Mouse (Mus musculus): ENCODE measurements around the gene Tomm40l.

Gene Tomm40l

DNA sequence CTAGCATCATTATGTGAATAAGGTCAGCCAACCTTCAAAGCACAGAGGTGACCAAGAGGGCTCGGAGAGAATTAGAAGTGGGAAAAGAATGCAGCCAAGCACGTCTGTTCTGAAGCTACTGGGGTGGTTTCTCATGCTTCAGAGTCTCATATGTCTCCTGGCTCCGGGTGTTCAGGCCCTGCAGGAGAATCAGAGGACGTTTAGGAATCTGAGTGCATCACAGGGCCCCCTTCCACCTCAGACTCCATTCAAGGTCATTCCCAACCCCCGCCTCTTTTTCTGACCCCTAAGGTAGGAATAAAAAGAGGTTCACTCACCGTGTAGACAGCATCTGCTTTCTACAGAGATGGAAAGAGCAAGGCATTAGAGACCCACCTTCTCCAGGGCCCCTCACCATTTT is 7.4 kb upstream of the Tomm40l start:
- no peak for DNase-seq (ENCODE audit: low spot score)

DNA sequence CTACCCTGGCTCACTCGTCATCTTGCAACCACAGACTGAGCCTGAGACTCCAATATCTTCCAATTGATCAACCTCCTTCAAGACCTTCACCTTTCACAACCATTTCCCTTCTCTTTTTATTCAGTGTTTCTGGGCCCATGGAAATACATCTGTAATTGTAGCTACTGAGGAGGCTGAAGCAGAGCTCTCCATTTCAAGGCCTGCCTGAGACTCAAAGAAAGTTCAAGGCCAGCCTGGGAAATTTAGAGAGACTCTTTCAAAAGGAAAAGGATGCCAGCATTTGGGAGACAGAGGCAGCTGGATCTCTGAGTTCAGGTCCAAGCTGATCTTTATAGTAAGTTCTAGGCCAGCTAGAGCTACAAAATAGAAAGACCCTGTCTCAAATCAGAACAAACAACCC is 5.6 kb upstream of the Tomm40l start:
- DNase-seq (ENCODE audit: low spot score): no peak

DNA sequence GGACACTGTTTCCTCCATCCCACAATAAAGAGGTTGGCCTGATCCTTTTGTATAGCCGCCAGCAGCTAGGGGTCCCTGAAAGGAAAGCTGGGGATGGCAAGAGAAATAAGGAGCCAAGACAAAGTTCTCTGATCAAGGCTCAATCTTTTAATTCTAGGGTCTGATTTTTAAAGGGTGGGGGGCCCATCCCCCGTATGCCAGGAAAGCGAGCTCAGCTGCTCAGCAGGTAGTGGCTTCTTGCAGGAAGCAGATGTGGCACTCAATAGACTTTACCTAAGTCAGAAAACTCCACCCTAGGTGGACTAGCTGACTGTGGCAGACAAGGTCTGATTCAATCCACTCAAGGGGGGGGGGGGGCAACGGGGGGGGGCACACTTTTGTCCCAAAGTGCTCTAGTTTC is 4.5 kb upstream of the Tomm40l start:
- DNase-seq (ENCODE audit: low spot score): no peak

DNA sequence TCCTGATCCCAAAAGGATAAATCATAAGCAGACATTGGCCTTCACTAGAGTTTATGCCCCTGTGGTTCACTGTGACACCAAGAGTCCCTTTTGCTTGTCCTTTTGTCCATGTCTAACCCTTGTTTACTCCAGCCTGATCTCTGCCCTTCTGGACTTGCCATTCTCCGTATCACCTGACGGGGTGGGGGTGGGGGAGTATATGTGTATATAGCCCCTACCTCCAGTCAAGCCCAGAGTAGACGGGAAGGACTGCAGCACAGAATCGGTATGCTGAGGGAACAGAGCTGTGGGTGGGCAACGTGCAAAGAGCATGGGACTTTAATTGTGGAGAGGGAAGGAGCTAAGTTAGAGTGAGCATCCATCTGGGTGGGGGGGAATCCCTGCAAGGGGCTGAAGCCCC is 2.5 kb upstream of the Tomm40l start, which contains the start of gene Apoa2:
Apoa2 (plus strand) TSS at position 198 of the 400 bp plus-strand sequence.
- no peak for DNase-seq (ENCODE audit: low spot score)

DNA sequence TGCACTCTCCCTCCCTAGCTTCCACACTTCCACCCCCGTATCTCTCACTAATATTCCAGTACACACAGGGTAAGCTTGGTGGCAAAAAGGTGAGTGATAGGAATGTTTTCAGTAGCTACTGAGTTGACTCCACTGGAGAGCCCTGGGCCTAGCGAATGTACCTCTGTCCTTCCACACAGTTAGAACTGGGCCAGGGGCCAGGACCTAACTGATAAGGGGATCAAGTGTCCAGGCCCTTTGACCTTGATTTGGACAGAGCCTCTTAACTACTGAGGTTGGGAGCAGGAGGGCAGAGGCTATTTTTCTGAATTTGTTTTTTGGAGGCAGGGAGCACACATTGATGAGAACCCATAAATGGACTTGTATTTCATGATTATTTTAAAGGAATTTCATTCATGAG is 1.5 kb upstream of the Tomm40l start:
- DNase-seq (ENCODE audit: low spot score): no peak

DNA sequence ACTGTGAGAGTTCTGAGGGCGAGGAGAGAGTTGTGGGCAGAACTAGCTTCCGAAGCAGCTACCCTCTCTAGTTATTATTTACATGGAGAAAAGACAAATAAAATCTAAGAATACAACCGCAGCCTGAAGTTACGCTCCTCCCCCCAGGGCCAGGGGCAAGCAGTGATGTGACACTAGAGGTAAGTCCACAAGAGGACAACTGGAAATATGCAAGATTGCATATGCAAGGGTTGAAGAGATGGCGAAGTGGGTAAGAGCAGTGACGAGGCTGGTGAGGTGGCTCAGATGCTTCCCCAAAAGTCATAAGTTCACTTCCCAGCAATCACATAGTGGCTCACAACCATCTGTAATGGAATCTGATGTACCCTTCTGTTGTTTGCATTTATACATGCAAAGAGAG is 854 bp upstream of the Tomm40l start:
- peak; percentile 35 for DNase-seq (ENCODE audit: low spot score)

DNA sequence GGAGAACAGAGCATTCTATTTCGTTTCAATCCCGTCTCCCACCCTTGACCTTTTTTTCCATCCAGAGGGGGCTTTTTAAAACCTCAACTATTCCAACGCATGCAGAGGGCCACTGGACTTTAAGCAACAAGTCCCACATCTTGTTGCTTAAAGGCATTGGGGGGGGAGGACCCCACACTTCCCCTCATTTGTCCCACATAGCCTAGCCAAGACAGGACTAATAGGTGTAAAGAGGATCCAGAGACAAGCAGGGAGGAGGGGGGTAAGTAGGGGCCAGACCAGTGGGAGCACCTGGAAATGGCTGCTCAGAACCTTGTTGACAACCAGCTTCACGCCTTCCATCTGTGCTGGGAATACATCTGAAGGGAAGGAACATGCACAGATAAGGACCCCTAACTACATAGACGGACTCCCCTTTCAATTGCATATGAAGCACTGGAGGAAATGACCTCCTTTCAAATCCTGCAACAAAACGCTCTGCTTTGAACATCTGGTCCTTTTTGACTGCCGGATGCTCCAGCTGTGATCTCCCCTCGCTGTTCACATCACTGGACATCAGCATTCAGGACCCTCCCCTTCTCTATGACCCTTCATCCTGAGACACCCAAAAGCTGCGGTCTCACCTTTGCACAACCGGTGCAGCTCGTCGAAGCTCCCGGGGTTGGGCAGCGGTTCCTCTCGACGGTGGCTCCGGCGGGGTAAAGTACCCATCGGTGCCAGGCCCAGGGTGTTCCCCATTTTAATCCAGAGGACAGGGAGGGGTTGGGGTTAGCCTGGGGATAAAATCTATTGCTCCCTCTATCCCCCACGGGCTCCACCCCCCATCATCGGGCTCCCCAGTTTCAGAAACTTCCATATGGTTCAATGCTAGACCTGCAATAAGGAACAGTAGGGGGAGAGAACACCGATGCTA is 777 bp downstream of the Tomm40l start:
- peak; percentile 26 for DNase-seq (ENCODE audit: low spot score)

DNA sequence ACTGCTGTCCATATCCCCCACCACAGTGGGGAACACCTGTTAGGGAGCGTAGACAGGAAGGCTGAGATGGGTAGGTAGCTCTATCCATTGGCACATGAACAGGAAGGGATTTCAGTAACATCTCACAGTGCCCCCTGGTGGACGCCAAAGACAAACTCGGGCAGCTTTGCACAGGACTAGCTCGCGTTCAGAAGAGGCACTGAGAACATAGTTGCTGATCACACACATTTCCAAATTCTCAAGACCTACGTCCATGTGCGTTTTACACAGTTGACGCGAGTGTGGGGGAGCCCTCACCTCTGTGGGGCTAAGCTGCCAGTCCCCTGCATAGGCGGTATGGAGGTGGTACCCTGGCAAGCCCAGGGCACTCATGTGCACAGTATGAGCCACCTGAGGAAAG is 1.4 kb downstream of the Tomm40l start:
- DNase-seq (ENCODE audit: low spot score): peak; percentile 90

DNA sequence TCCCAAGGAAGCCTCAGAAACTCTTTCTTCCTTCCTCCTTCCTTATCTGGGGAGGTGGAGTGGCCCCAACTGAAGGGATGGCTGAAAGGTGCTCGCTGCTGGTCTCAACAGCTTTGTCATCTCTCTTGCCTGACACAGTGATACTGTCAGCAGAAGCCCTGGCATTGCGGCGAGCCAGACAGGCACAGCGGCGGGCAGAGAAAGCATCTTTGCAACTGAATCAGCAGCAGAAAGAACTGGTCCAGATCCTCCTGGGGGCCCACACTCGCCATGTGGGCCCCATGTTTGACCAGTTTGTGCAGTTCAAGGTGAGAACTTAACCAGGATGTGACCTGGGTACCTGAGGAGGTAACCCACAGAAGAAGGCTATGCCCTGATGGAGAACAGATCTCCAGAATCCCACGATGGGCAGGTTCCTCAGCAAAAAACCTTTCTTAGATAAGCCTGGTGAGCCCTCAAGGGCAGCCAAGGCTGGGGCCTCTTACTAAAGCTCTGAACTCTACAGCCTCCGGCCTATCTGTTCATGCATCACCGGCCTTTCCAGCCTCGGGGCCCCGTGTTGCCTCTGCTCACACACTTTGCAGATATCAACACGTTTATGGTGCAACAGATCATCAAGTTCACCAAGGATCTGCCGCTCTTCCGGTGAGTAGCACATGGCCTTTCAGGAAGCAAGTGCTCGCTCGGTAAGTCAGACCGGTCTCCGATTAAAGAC is 5.9 kb downstream of the Tomm40l start:
- DNase-seq (ENCODE audit: low spot score): no peak

DNA sequence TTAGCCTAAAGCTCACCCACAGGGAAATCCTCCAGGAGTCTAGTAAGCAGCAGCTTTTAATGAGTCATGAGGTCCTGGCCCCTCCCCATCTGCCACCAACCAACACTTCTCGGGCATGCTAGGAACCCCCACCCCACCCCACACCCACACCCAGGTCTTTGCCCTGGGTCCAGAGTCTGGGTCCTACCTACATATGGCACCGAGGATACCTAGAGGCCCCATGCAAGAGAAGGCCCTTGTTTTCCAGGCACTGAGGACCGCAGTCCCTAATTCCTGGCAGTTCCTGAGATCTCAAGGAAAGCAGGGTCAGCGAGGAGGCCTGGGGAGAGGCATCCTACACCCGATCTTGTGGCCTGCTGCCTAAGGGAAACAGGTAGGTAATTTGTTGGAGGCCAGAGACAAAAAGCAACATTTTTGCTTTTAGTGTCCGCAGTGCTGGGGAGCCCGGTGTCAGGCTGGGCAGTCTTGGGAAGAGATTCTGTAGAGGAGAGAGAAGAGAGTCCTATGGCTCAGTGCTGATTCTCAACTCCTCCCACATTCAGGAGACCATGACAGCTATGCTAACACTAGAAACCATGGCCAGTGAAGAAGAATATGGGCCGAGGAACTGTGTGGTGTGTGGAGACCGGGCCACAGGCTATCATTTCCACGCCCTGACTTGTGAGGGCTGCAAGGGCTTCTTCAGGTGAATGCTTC is 8.4 kb downstream of the Tomm40l start, which contains the start of gene Nr1i3:
Nr1i3 (plus strand) TSS at position 170 of the 696 bp plus-strand sequence.
- no peak for DNase-seq (ENCODE audit: low spot score)

DNA sequence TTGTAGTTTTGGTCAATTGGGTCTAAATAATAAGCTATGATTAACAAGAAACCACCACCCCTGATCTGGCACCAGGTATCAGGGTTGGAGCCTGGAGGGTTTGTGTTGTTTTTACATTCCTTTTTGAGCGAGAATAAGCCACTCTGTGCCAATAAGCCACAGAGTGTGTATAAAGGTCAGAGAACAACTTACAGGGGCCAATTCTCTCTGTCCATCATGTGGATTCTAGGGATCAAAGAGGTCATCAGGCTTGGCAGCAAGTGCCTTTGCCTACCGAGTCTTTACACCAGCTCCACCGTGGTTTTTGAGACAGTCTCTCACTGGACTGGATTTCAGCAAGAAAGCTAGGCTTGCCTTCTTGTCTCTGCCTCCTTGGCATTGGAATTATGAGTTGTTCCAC is 9.5 kb downstream of the Tomm40l start:
- no peak for DNase-seq (ENCODE audit: low spot score)

DNA sequence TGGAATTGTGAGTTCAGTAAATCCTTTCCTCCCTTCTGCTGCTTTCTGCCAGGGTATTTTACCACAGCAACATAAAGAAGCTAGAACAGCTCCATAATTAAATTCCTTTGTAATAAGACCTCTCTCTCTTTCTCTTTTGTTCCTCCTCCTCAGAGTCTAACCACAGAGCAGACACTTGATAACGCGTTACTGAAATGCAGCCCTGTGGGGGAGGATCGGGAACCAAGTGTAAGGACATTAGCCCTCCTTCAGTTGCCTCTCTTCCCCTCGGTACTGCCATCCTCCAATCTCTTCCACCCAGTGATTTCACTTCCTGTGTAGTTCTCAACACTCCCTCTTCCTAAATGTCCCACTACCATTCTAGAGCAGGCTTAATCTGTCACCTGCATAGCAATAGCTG is 12.9 kb downstream of the Tomm40l start:
- no peak for DNase-seq (ENCODE audit: low spot score)

DNA sequence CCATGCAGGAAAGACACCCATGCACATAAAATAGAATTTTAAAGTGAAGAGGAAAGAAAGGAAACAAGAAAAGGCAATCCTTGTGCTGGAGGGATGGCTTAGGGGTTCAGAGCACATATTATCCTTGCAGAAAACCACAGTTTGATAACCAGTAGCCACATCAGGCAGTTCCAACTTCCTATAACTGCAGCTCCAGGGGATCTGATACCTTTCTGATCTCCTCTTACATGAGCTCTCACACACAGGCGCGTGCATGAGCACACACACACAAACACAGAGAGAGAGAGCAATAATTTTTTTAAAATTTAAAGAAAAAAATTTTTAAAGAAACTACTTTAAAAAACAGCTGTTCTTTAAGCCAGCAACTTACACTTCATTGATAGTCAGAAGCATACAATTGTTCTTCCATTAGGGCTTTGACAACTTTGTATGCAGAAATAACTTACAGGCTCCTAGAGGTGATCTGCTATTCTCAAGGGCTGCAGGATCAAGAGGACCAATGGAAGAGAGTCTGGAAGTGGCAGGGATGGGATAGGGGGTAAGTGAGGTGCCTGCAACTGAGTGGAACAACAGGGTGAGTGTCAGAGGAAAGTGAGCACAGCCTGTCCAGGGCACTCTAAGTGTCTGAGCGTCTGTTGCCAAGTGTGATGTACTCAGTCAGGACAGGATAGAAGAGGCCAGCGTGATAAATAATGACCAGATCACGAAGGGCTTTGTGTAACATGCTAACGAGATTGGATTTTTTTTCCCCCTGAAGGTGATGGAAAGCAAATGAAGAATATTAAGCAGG is 16.4 kb downstream of the Tomm40l start:
- no peak for DNase-seq (ENCODE audit: low spot score)

DNA sequence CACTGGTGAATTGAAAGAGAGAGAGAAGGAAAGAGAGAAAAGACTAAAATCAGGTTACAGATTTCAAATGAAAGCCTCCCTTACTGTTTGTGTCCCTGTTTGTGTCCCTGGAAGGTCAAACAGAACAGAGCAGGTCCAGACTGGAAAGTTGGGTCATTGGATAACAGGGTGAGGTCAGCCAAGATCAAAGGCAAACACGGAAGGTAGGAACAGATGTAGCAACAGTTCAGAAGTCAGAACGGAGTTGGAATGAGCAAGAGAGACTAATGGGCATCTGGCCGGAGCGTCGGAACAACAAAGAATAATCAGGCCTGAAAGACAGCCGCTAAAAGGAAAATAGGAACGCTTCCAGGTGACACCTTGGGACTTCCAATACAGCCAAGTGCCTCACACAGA is 18.1 kb downstream of the Tomm40l start:
- DNase-seq (ENCODE audit: low spot score): no peak

DNA sequence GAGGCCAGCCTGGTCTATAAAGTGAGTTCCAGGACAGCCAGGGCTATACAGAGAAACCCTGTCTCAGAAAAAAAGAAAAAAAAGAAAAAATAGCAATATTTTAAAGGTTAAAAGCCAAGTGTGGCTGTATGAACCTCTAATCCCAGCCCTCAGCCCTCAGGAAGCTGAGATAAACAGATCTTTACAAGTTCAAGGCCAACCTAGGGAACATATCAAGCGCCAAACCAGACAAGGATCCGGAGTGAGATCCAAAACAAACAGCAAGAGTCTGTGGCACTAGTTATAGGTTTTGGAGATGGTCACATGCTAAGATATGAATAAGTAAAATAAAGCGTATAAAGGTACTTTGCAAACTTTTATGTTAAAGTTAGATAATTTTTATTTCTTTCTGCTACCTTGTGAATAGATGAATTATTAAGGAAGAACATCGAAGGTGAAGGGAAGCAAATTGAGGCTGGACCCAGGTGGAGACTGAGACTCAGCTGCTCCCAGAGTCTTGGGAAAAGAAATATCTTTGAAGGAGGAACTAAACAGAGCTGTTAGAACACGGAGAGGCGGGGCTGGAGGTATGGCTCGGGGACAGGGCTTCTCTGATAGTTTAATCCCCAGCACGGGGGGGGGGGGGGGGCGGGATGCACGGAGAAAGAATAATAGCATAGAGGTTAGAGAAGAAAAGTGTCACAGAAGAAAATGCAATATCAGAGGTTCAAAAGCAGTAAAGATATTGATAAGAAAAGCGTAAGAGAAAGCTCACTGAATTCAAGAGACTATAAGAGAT is 18.7 kb downstream of the Tomm40l start:
- DNase-seq (ENCODE audit: low spot score): no peak

DNA sequence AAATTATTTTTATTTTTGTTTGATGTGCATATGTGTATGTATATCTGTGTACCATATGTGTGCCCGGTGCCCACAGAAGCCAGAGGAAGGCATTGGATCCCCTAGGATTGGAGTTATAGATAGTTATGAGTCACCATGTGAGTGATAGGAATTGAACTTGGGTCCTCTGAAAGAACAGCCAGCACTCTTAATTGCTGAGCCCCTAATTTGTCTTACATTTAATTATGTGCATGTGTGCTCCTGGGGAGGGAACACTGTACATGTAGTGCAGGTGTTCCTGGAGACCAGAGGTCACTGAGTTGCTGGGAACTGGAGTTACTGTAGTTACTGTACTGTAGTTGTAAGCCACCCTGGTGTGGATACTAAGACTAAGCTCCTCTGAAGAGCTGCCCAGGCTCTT is 21.5 kb downstream of the Tomm40l start:
- DNase-seq (ENCODE audit: low spot score): no peak

DNA sequence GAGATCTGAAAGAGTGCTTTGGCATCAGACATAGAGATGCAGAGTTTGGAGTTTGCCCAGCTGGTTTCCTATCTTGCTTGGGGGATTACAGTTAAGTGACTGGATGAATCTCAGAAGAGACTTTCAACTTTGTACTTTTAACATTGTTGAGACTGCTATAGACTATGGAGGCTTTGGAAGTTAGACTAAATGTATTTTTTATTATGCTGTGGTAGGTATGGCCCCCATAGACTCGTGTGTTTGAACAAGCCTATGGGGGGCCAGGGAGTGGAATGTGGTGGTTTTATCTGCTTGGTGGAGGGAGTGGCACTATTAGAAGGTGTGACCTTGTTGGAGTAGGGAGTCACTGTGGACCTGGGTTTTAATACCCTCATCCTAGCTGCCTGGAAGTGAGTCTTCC is 22.8 kb downstream of the Tomm40l start:
- no peak for DNase-seq (ENCODE audit: low spot score)

DNA sequence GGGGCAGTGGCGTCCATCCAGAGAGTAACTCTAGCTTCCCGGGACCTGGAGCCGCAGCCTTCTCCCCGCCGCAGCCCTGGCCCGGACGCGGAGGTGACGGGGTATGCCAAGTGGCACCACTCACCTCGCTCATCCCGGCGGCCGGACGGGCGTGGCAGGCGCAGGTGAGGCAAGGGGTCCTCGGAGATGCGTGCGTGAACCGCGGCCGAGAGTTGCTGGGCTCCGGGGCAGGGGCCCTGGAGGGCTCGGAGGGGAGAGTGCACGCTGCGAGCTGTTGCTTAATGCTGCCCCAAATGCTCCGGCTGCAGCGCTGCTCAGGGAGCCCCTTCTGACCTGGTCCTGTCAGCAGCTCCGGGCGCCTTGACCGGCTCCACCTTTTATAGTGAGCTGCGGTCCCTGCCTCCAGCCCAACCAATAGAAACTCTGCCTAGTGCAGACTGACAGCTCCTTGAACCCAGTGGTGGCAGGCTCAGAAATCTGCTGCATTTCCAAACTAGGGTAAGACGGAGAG is 26.4 kb downstream of the Tomm40l start, which contains the start of gene Pcp4l1:
Pcp4l1 (minus strand) TSS at position 382 of the 511 bp plus-strand sequence.
- DNase-seq (ENCODE audit: low spot score): no peak

DNA sequence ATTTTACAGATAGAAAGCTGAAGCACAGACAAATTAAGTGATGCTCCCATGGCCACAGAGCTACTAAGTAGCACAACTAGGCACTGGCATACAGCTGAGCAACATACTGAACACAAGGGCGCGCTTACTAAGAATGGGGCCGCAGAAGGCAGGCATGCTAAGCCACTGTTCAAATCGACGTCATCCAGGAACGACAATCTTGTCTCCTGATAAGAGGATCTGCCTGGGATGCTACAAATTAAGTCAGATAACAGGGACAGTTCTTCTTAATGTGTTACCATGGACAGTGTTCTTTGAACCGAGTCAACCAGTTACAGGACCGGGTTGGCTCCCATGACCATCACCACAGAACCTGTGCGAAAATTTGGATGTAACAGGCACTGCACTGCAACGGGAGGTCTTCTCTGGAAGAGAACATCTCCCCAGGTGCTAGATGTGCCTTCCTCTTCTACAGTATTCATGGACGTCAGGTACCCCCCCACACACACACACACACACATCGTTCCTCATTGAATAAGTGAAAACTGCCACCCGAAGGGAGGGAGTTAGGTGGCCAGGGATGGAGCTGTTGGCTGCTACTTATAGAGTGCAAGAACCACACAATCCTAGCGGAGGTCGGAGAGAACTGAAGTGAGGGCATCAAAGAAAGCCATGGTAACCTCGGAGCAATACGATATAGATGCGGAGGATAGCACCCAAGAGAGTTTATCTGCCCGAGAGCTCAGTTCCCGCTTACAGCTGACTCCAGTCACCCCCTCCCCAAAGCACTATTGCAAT is 27.1 kb downstream of the Tomm40l start:
- DNase-seq (ENCODE audit: low spot score): no peak

Measured in MN1 (cell line).